Mouse (Mus musculus) lung, embryonic 14.5 days (tissue): ENCODE measurements around the gene Trim47. TPM values are rescaled to one million over a fixed set of nuclear protein-coding genes. Genes with fewer than 3 reads are reported as not detected.
A peak's percentile ranks its signal among the peaks of the same experiment; 100 is the strongest.
"Not testable (repeated sequence)": the region's sequence is repeated elsewhere in the genome, so short reads cannot be mapped to it uniquely, and the experiment has no call there.

ENCODE experiments used
- ATAC-seq: fragments of 200-750 bp; cut with Nextera tagmentation; 2 replicates; pipeline ENCODE4 v1.8.0; 2017; ENCODE audit warnings: mild to moderate bottlenecking, moderate TSS enrichment, moderate library complexity; ENCODE audit not compliant: insufficient read depth
- DNase-seq: peaks from one replicate; pipeline ENCODE4 v3.0.0-alpha.2; 2015
- H3K27ac ChIP-seq: fragments of 300-500 bp; sonication (generic); 2 replicates; pipeline ENCODE4 v1.5.1; 2014; ENCODE audit warnings: low read depth, mild to moderate bottlenecking, moderate library complexity
- H3K27me3 ChIP-seq: fragments of 300-500 bp; sonication (generic); 2 replicates; pipeline ENCODE4 v1.6.1; 2014; ENCODE audit warnings: low read length, control low read depth; ENCODE audit not compliant: insufficient read depth
- H3K36me3 ChIP-seq: fragments of 300-500 bp; sonication (generic); 2 replicates; pipeline ENCODE4 v1.6.1; 2014; ENCODE audit warnings: control low read depth; ENCODE audit not compliant: insufficient read depth
- H3K4me1 ChIP-seq: fragments of 300-500 bp; sonication (generic); 2 replicates; pipeline ENCODE4 v1.6.1; 2014; ENCODE audit warnings: antibody characterized with exemption, control low read depth; ENCODE audit not compliant: insufficient read depth
- H3K4me2 ChIP-seq: fragments of 300-500 bp; sonication (generic); 2 replicates; pipeline ENCODE4 v1.6.1; 2014; ENCODE audit warnings: mild to moderate bottlenecking
- H3K4me3 ChIP-seq: fragments of 300-500 bp; sonication (generic); 2 replicates; pipeline ENCODE4 v1.5.1; 2014; ENCODE audit warnings: low read depth, low read length
- H3K9ac ChIP-seq: fragments of 300-500 bp; sonication (generic); 2 replicates; pipeline ENCODE4 v1.6.1; 2014
- H3K9me3 ChIP-seq: fragments of 300-500 bp; sonication (generic); 2 replicates; pipeline ENCODE4 v1.6.1; 2016; ENCODE audit warnings: low read depth, low read length, control low read depth
- CTCF ChIP-seq: IDR thresholded peaks from 2 replicates; pipeline ENCODE4 v1.5.1; 2016; ENCODE audit warnings: antibody characterized with exemption, low read depth
- WGBS: fragments of 180-500 bp; shearing (Covaris S2); extraction: QIAGEN DNeasy Blood & Tissue Kit; methylation state at CpG from one replicate; pipeline ENCODE4 v1.1.7; 2014; 5-methylcytosine and 5-hydroxymethylcytosine counted together
- polyA plus RNA-seq: library from polyadenylated mRNA; unstranded; fragments of >200 nt; fragmentation: Nextera tagmentation; extraction: Ambion mirVana; gene quantifications from 2 replicates; pipeline ENCODE4 v1.2.1, GENCODE M21; 2014

The Trim47 gene
- polyA plus RNA-seq, 1 experiment from 2014 or later, result 12.7 TPM

GRCm38 (mm10) chr11:116129993-116130487 lies 3.0 kb upstream of the Trim47 start:
- peak overlapping the region; percentile 79 for H3K4me2 ChIP-seq
- H3K4me1 ChIP-seq, result peaks cover 11% of the 10 kb centered on the region
- H3K27me3 ChIP-seq, result no peaks in the 10 kb centered on the region
- peak overlapping the region; percentile 60 for H3K4me3 ChIP-seq
- peaks cover 44% of the 10 kb centered on the region for H3K36me3 ChIP-seq
- no peaks in the 10 kb centered on the region for H3K9me3 ChIP-seq
- DNase-seq (peak; percentile 43), ATAC-seq (peak; percentile 0; the same call in 1 of the 2 replicates)
- TF ChIP-seq CTCF, result no peak
- H3K27ac ChIP-seq, result peak overlapping the region; percentile 95; the same call in 1 of the 2 replicates
- peak overlapping the region; percentile 76 for H3K9ac ChIP-seq
- 41% methylated on average over 8 of the region's 8 CpGs for WGBS

GRCm38 (mm10) chr11:116129091-116129790 lies 2.2 kb upstream of the Trim47 start:
- H3K4me2 ChIP-seq, result peak overlapping the region; percentile 79
- no peaks in the 10 kb centered on the region for H3K9me3 ChIP-seq
- H3K4me3 ChIP-seq, result no peak overlapping the region
- no peak overlapping the region for H3K9ac ChIP-seq
- DNase-seq (no peak), ATAC-seq (no peak)
- peaks cover 11% of the 10 kb centered on the region for H3K4me1 ChIP-seq
- no peak overlapping the region for H3K27ac ChIP-seq
- 81% methylated on average over 9 of the region's 9 CpGs for WGBS
- H3K27me3 ChIP-seq, result no peaks in the 10 kb centered on the region
- no peak for TF ChIP-seq CTCF
- H3K36me3 ChIP-seq, result peaks cover 36% of the 10 kb centered on the region

GRCm38 (mm10) chr11:116127986-116128385 lies 976 bp upstream of the Trim47 start:
- H3K27ac ChIP-seq, result peak overlapping the region; percentile 61; the same call in 1 of the 2 replicates
- ATAC-seq, result no peak
- peaks cover 11% of the 10 kb centered on the region for H3K4me1 ChIP-seq
- H3K36me3 ChIP-seq, result peaks cover 24% of the 10 kb centered on the region
- no peak overlapping the region for H3K4me3 ChIP-seq
- H3K9ac ChIP-seq, result no peak overlapping the region
- TF ChIP-seq CTCF, result no peak
- no peaks in the 10 kb centered on the region for H3K9me3 ChIP-seq
- peak overlapping the region; percentile 57 for H3K4me2 ChIP-seq
- DNase-seq, result no peak
- no peaks in the 10 kb centered on the region for H3K27me3 ChIP-seq
- WGBS, result 71% methylated on average over 9 of the region's 9 CpGs

- Histone ChIP-seq H3K9me3 (no peaks in the 10 kb centered on the region), H3K4me1 (peaks cover 11% of the 10 kb centered on the region), H3K27ac (no peak overlapping the region), H3K4me2 (no peak overlapping the region), H3K9ac (no peak overlapping the region), H3K36me3 (peaks cover 17% of the 10 kb centered on the region), H3K27me3 (no peaks in the 10 kb centered on the region), H3K4me3 (no peak overlapping the region)
- ATAC-seq (no peak), DNase-seq (no peak)
- no peak for TF ChIP-seq CTCF
- 92% methylated on average over 15 of the region's 15 CpGs for WGBS
Observed at GRCm38 (mm10) chr11:116126261-116126660, 749 bp downstream of the Trim47 start.

GRCm38 (mm10) chr11:116121731-116122245 lies 5.2 kb downstream of the Trim47 start:
- not testable (repeated sequence) for H3K4me2 ChIP-seq, H3K9ac ChIP-seq, H3K4me3 ChIP-seq, ATAC-seq, H3K9me3 ChIP-seq, DNase-seq, H3K27ac ChIP-seq, H3K4me1 ChIP-seq, H3K27me3 ChIP-seq
- 91% methylated on average over 8 of the region's 8 CpGs for WGBS
- H3K36me3 ChIP-seq, result peaks cover 16% of the 10 kb centered on the region

GRCm38 (mm10) chr11:116117819-116118218 lies 9.2 kb downstream of the Trim47 start:
- ATAC-seq, result no peak
- no peaks in the 10 kb centered on the region for H3K4me1 ChIP-seq
- no peak overlapping the region for H3K27ac ChIP-seq

GRCm38 (mm10) chr11:116117241-116117640 lies 9.8 kb downstream of the Trim47 start:
- DNase-seq (no peak), ATAC-seq (no peak)
- Histone ChIP-seq H3K36me3 (no peaks in the 10 kb centered on the region), H3K4me1 (no peaks in the 10 kb centered on the region), H3K27ac (no peak overlapping the region), H3K9me3 (no peaks in the 10 kb centered on the region), H3K4me2 (no peak overlapping the region), H3K27me3 (no peaks in the 10 kb centered on the region), H3K4me3 (no peak overlapping the region), H3K9ac (no peak overlapping the region)
- 70% methylated on average over 12 of the region's 12 CpGs for whole genome bisulfite sequencing
- TF ChIP-seq CTCF, result no peak

More at GRCm38 (mm10) chr11:116117819-116118218, 9.2 kb downstream of the Trim47 start:
- TF ChIP-seq CTCF, result peak; percentile 34; the same call in 1 of the 2 replicates
- H3K4me3 ChIP-seq, result no peak overlapping the region
- H3K9ac ChIP-seq, result no peak overlapping the region
- H3K4me2 ChIP-seq, result no peak overlapping the region
- no peaks in the 10 kb centered on the region for H3K9me3 ChIP-seq
- H3K27me3 ChIP-seq, result no peaks in the 10 kb centered on the region
- peaks cover 4% of the 10 kb centered on the region for H3K36me3 ChIP-seq
- DNase-seq, result no peak
